Mouse (Mus musculus) c-Kit-positive CD71-positive TER-119-positive erythroid progenitor cells, embryonic 14.5 days (primary cell): ENCODE measurements around the gene Ndufa3.
"Not testable (repeated sequence)": the region's sequence is repeated elsewhere in the genome, so short reads cannot be mapped to it uniquely, and the experiment has no call there.

Source experiments
- DNase-seq: peaks from one replicate; pipeline ENCODE4 v3.0.0-alpha.2; 2013; ENCODE audit warnings: low spot score

The Ndufa3 gene

GRCm38 (mm10) chr7:3617242-3617995, at the start of gene Ndufa3:
TSS of gene Ndufa3 (plus strand) at chr7:3617373.
- peak; percentile 83 for DNase-seq

DNA sequence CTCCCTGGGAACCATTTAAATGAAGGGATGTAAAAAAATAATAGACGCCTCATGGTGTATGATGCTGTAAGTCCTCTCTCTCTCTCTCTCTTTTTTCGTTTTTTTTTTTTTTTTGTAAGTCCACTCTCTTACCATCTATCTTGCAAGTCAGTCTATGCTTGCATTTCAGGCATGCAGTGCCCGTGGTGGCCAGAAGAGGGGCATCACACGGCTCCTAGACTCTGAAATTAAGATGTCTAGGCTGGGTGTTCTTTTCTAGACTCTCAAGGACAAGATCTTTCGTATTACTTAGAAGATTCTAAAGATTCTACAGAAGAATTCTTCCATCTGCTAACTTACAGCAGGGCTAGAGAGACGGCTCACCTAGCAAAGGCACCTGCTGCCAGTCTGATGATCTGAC, 47.4 kb upstream of the Ndufa3 start:
- DNase-seq, result no peak

DNA sequence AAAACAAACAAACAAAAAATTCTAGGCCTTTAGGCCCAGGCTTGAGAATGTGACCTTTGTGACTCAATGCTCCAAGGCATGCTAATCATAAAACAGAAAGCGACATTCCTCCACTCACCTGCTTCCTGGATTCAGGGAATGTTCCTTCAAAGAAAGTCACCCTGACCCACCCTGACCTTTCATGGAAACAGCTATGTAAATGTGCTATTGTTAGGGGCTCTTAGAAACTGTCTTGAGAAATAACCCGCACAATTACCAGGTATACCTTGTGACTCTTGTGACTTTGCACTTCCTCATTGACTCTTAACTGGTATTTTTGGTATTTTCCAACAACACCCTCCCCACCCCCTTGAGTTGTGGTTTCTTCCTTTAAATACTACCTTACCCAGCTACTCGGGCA, 46.6 kb upstream of the Ndufa3 start:
- not testable (repeated sequence) for DNase-seq

- no peak for DNase-seq
Measured at GRCm38 (mm10) chr7:3571847-3572246, 45.3 kb upstream of the Ndufa3 start.

DNA sequence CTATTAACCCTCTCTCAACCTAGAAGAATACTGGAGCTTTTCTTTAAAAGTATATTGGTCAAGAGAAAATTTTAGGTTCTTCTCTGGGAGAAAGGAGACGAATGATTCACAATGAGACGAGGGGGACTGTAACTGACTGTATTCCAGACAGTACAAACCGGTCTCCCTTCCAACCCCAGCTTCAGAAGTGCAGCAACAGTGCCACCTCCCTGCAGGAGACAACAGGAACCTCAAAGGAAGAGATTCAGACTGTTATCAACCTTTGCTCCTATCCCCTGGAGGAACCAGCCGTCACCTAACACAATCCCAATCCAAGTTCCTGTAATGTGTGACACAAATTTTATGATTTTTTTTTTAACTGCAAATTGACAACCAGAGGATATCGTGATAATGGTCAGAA, 43.0 kb upstream of the Ndufa3 start:
- no peak for DNase-seq

- DNase-seq, result no peak
Measured at GRCm38 (mm10) chr7:3576354-3577124, 40.6 kb upstream of the Ndufa3 start.

- DNase-seq, result no peak
Measured at GRCm38 (mm10) chr7:3578196-3578595, 39.0 kb upstream of the Ndufa3 start.

- DNase-seq, result no peak
Measured at GRCm38 (mm10) chr7:3578952-3579546, 38.1 kb upstream of the Ndufa3 start.

DNA sequence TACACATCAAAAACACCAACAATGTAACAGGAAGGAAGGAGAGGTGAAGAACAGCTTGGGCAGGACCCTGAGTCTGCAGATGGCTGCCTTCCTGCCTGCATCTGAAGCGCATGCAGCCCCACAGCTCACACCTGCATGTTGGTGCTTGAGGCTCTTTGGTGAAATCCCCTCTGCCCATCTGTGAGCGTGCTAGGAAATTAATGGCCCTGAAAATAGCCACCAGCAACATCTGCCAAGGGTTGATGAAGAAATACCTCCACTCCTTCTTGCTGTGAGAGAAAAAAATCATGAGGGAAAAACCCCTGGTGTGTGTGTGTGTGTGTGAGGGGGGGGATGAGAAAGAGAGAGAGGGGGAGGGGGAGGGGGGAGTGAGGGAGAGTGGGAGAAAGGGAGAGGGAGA, 37.1 kb upstream of the Ndufa3 start:
- no peak for DNase-seq

DNA sequence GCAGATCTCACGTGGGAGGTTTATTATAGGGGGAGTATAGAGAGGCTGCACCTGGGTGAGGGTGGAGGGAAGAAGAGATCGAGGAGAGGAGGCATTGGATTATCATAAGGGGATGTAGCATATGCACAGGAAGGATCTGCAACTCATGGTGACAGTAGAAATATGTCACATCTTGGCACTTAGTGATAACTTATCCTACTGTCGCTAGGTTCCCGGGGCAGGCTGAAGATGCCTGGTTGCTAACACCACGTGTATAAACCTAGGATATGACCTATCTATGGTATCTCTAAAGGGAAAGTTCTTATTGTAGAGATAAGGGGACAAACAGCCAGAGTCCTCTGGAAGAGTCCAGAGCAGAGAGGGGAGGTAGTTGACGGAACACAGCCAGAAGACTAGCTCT, 31.4 kb upstream of the Ndufa3 start:
- DNase-seq, result no peak

- DNase-seq, result no peak
Measured at GRCm38 (mm10) chr7:3586255-3586654, 30.9 kb upstream of the Ndufa3 start.

GRCm38 (mm10) chr7:3587292-3587691, 29.9 kb upstream of the Ndufa3 start:
- DNase-seq, result no peak

DNA sequence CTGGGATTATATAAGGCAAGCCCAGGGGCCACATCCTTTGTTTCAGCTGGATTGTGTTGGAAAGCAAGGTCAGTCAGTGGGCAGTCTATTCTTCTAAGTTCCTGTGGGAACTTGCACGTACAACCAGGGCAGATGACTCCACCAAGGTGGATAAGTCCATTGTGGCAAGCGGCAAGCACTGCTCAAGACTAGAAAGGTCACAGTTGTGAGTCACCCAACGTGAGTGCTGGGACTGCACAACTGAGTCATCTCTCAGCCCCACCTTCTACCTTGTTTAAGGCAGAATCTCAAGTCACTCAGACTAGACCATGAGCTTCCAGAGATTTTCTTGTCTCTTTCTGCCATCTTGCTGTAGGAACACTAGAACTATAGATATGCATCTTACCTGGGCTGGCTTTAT, 26.6 kb upstream of the Ndufa3 start:
- no peak for DNase-seq

- DNase-seq, result no peak
Measured at GRCm38 (mm10) chr7:3591534-3591933, 25.6 kb upstream of the Ndufa3 start.

GRCm38 (mm10) chr7:3593855-3594254, 23.3 kb upstream of the Ndufa3 start:
- no peak for DNase-seq

DNA sequence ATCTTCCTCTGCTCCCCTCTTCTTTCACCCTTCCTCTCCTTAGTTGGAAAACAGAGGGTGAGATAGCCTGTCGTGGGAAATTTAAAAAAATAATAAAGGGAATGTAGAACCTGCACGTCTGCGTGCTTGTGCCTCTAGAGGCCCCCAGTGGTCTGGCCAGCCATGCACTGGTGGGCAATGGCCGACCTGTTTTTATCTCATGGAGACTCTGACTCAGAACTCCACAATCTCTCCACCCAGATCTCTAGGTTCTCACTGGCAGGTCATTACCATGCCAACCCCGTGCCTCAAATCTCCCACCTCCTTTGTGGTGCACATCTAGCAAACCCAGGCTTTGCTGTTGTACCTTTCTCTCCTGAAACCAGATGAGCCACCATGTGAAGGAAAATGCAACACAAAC, 22.5 kb upstream of the Ndufa3 start:
- no peak for DNase-seq

- DNase-seq, result peak; percentile 47
Measured at GRCm38 (mm10) chr7:3595146-3595545, 22.0 kb upstream of the Ndufa3 start.

- DNase-seq, result not testable (repeated sequence)
Measured at GRCm38 (mm10) chr7:3597755-3598154, 19.4 kb upstream of the Ndufa3 start.

GRCm38 (mm10) chr7:3601119-3601518, 16.1 kb upstream of the Ndufa3 start:
- peak; percentile 60 for DNase-seq

- no peak for DNase-seq
Measured at GRCm38 (mm10) chr7:3606798-3607197, 10.4 kb upstream of the Ndufa3 start.

DNA sequence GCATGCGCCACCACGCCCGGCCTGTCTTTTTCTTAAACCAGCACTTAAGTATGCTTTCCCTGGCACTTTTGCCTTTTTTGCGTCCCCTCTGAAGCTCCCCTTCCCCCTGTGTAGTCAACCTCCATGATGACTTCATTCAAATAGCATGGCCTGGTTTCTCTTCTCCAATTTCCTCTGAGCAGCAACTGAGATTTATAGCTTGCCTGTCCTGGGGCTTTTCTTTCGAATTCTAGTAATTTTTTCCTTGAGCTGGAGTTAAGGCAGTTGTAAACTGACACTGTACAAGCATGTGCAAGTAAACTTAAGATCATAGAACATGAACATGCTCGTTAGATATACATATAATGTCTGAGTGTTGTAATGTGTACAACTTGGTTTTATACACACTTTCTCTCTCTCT, 9.8 kb upstream of the Ndufa3 start:
- no peak for DNase-seq

GRCm38 (mm10) chr7:3608668-3609067, 8.5 kb upstream of the Ndufa3 start:
- no peak for DNase-seq

DNA sequence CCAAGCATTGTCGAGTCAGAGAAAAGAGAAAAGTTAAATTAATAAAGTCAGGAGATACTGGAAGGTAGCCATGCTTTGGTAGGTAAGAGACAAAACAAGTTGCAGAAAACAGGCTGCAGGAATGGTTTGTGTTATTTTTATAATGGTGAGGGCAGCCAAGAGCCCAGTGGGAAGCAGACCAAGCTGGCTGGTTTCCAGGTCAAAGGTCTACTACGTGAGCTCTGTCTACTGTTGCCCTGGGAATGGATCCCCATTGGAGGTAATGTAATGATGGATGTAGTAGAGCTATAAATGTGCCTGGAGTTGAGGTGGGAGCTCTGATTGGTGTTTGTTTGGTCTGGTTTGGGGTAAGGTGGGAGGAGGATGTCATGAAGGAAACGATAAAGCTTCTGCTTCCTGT, 8.1 kb upstream of the Ndufa3 start:
- no peak for DNase-seq
